Mouse (Mus musculus) midbrain, embryonic 14.5 days (tissue): ENCODE measurements around the gene Mpzl2. TPM values are rescaled to one million over a fixed set of nuclear protein-coding genes. Genes with fewer than 3 reads are reported as not detected.

Experiments used
- ATAC-seq: fragments of 200-750 bp; cut with Nextera tagmentation; 2 replicates; pipeline ENCODE4 v1.8.0; 2017; ENCODE audit warnings: moderate number of reproducible peaks, moderate library complexity; ENCODE audit not compliant: low FRiP score, low TSS enrichment
- DNase-seq: peaks from one replicate; pipeline ENCODE4 v3.0.0-alpha.2; 2015
- H3K27ac ChIP-seq: fragments of 300-500 bp; sonication (generic); replicated peaks from 2 replicates; pipeline ENCODE4 v1.5.1; 2014; ENCODE audit warnings: mild to moderate bottlenecking, low read depth, low read length, moderate library complexity
- H3K27me3 ChIP-seq: fragments of 300-500 bp; sonication (generic); 2 replicates; pipeline ENCODE4 v1.6.1; 2014; ENCODE audit warnings: low read length, control low read depth, mixed read lengths; ENCODE audit not compliant: control insufficient read depth, insufficient read depth
- H3K36me3 ChIP-seq: fragments of 300-500 bp; sonication (generic); 2 replicates; pipeline ENCODE4 v1.6.1; 2014; ENCODE audit warnings: low read length, control low read depth; ENCODE audit not compliant: control insufficient read depth, insufficient read depth
- H3K4me1 ChIP-seq: fragments of 300-500 bp; sonication (generic); 2 replicates; pipeline ENCODE4 v1.6.1; 2014; ENCODE audit warnings: mild to moderate bottlenecking, antibody characterized with exemption, low read length, control low read depth; ENCODE audit not compliant: control insufficient read depth, insufficient read depth
- H3K4me2 ChIP-seq: fragments of 300-500 bp; sonication (generic); 2 replicates; pipeline ENCODE4 v1.6.1; 2014; ENCODE audit warnings: mild to moderate bottlenecking, low read length, moderate library complexity
- H3K4me3 ChIP-seq: fragments of 300-500 bp; sonication (generic); replicated peaks from 2 replicates; pipeline ENCODE4 v1.5.1; 2014; ENCODE audit warnings: low read depth, low read length
- H3K9ac ChIP-seq: fragments of 300-500 bp; sonication (generic); replicated peaks from 2 replicates; pipeline ENCODE4 v1.6.1; 2014; ENCODE audit warnings: mild to moderate bottlenecking, low read length, moderate library complexity
- H3K9me3 ChIP-seq: fragments of 300-500 bp; sonication (generic); 2 replicates; pipeline ENCODE4 v1.6.1; 2016; ENCODE audit warnings: low read length, control low read depth, mixed read lengths; ENCODE audit not compliant: control insufficient read depth
- WGBS: fragments of 180-500 bp; shearing (Covaris S2); extraction: QIAGEN DNeasy Blood & Tissue Kit; methylation state at CpG from one replicate; pipeline ENCODE4 v1.1.7; 2014; 5-methylcytosine and 5-hydroxymethylcytosine counted together
- polyA plus RNA-seq: library from polyadenylated mRNA; unstranded; fragments of >200 nt; fragmentation: Nextera tagmentation; extraction: Ambion mirVana; gene quantifications from 2 replicates; pipeline ENCODE4 v1.2.1, GENCODE M21; 2014

Mpzl2 gene
- polyA plus RNA-seq, 1 experiment from 2014 or later = 0.20 TPM

GRCm38 (mm10) chr9:45041131-45041838 lies 1.7 kb downstream of the Mpzl2 start:
- H3K4me1 ChIP-seq = no peaks in the 10 kb centered on the region; the same call in 1 of the 2 replicates
- peak; percentile 30 for DNase-seq
- 35% methylated on average over 17 of the region's 17 CpGs for WGBS

DNA sequence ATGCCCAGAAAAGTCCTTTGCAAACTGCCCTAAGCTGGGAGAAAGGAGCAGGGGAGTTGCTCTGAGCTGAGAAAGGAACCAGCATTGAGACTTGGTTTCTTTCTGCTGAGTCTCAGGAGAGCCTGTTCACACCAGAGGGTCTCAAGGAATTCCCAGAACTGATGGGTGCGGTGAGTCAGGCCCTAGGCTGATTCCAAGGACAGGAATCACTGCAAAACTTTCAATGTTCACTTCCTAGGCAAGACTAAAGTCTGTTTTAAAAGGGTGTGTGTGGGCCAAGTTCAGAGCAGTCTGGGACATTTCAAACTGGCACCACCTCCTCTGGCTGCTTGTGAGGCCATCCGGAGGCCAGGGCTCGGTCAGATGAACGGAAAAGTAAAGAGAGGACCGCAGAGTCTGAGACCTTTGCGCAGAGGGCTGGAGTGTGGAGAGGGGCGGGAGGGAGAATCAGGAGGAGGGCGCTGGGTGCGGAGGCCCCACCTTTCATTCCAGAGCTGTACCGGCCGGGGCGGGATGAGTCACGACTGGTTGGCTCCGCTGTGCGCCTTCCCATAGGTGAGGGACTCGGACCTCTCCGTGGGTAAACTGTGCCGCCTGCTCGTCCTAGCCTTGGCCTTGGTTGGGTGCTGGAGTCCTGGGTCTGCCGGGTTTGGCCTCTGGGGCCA lies 2.6 kb downstream of the Mpzl2 start:
- no peaks in the 10 kb centered on the region; the same call in 1 of the 2 replicates for H3K4me1 ChIP-seq
- H3K27ac ChIP-seq = no peak overlapping the region
- peaks cover 47% of the 10 kb centered on the region for H3K27me3 ChIP-seq
- no peaks in the 10 kb centered on the region for H3K36me3 ChIP-seq
- H3K9me3 ChIP-seq = no peaks in the 10 kb centered on the region
- ATAC-seq = no peak
- WGBS = 4% methylated on average over 20 of the region's 20 CpGs
- no peak for DNase-seq
- no peak overlapping the region for H3K4me3 ChIP-seq
- H3K9ac ChIP-seq = no peak overlapping the region
- H3K4me2 ChIP-seq = no peak overlapping the region

More at GRCm38 (mm10) chr9:45041131-45041838, 1.7 kb downstream of the Mpzl2 start:
- peaks cover 47% of the 10 kb centered on the region for H3K27me3 ChIP-seq
- no peak for ATAC-seq
- H3K36me3 ChIP-seq = no peaks in the 10 kb centered on the region
- H3K4me2 ChIP-seq = no peak overlapping the region
- H3K4me3 ChIP-seq = no peak overlapping the region
- H3K9ac ChIP-seq = no peak overlapping the region
- H3K9me3 ChIP-seq = no peaks in the 10 kb centered on the region
- H3K27ac ChIP-seq = no peak overlapping the region

DNA sequence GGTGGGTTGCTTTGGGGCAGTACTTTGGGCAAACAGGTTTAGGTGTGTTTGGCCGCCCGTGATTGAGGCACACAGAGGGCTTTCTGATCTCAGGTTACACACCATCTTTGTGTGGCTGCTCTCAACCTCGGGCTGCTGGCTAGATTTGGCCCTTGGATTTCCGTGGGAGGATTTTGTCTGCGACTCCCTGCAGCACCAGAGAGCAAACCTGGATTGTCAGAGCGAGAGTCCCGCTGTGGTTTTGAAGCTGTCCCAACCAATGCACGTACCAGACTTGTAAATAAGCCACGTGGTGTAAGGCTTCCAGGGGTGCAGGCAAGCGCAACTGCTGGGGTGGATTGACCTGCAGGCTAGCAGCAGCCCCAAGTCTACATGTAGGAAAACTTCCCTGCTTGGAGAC lies 3.3 kb downstream of the Mpzl2 start:
- no peak overlapping the region for H3K4me2 ChIP-seq
- H3K27ac ChIP-seq = no peak overlapping the region
- H3K9me3 ChIP-seq = no peaks in the 10 kb centered on the region
- H3K9ac ChIP-seq = no peak overlapping the region
- H3K36me3 ChIP-seq = no peaks in the 10 kb centered on the region
- WGBS = 1% methylated on average over 10 of the region's 10 CpGs
- no peaks in the 10 kb centered on the region; the same call in 1 of the 2 replicates for H3K4me1 ChIP-seq
- no peak overlapping the region for H3K4me3 ChIP-seq
- DNase-seq (no peak), ATAC-seq (no peak)
- peaks cover 47% of the 10 kb centered on the region for H3K27me3 ChIP-seq

GRCm38 (mm10) chr9:45046973-45047372 lies 7.4 kb downstream of the Mpzl2 start:
- DNase-seq (no peak), ATAC-seq (no peak)
- Histone ChIP-seq H3K4me2 (no peak overlapping the region), H3K9ac (no peak overlapping the region), H3K27me3 (peaks cover 26% of the 10 kb centered on the region), H3K4me1 (no peaks in the 10 kb centered on the region), H3K4me3 (no peak overlapping the region), H3K27ac (no peak overlapping the region), H3K9me3 (no peaks in the 10 kb centered on the region), H3K36me3 (no peaks in the 10 kb centered on the region)
- WGBS = 91% methylated on average over 16 of the region's 16 CpGs

DNA sequence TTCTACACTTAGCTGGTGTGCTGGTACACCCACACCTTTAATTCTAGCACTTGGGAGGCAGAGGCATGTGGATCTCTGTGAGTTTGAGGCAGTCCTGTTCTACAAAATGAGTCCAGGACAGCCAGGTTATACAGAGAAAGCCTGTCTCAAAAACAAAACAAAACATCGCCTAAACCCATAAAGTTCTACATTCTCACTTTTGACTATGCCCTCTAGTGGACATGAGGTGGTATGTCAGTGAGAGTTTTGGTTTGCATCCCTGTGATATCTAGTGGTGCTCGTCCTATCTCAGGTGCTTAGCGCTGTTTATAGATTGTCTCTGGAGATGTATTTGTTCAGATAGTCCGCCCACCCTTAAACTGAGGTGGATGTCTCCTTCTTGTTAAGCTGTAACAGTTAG lies 8.9 kb downstream of the Mpzl2 start:
- no peak overlapping the region for H3K4me3 ChIP-seq
- H3K27me3 ChIP-seq = peaks cover 16% of the 10 kb centered on the region
- WGBS = 32% methylated on average over 4 of the region's 4 CpGs
- no peaks in the 10 kb centered on the region for H3K36me3 ChIP-seq
- no peak overlapping the region for H3K27ac ChIP-seq
- no peaks in the 10 kb centered on the region for H3K9me3 ChIP-seq
- ATAC-seq (no peak), DNase-seq (peak; percentile 75)
- H3K9ac ChIP-seq = no peak overlapping the region
- no peak overlapping the region for H3K4me2 ChIP-seq
- H3K4me1 ChIP-seq = no peaks in the 10 kb centered on the region

DNA sequence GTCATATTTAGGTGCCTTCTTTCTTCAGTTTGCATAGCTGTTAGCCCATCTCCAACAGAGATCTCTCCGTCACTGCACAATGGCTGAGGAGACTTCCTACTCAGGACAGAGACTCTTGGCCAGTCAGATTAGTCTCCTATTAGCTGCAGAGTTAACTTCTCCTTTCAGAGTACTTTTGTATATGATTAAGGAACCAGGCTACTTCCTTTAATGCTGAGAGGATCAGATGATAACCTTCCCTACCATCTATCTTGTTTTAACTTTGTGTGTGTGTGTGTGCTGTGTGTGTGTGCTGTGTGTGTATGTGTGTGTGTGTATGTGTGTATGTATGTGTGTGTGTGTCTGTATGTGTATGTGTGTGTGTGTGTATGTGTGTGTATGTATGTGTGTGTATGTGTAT lies 10.1 kb downstream of the Mpzl2 start:
- no peaks in the 10 kb centered on the region for H3K9me3 ChIP-seq
- H3K9ac ChIP-seq = no peak overlapping the region
- DNase-seq = no peak
- 86% methylated on average over 1 of the region's 1 CpGs for WGBS
- no peak for ATAC-seq
- H3K27me3 ChIP-seq = peaks cover 9% of the 10 kb centered on the region; the same call in 1 of the 2 replicates
- no peak overlapping the region for H3K27ac ChIP-seq
- peaks cover 5% of the 10 kb centered on the region; the same call in 1 of the 2 replicates for H3K4me1 ChIP-seq
- no peak overlapping the region for H3K4me2 ChIP-seq
- H3K4me3 ChIP-seq = no peak overlapping the region
- no peaks in the 10 kb centered on the region for H3K36me3 ChIP-seq

DNA sequence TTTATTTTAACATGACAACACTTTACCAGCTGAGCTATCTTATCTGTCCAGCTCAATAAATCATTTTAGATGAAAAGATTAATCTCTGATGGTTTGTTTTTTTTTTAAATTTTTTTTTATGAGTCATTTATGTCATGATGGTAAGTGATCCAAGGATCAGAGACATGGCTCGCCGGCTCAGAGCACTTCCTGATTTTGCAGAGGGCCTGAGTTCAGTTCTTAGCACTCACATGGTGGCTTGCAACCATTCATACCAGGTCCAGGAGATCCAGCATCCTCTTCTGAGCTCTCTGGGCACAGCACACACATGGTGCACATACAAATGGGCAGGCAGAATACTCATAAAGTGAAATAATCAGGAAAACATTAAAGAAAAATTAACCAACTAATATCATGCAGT lies 10.7 kb downstream of the Mpzl2 start:
- Histone ChIP-seq H3K4me1 (peaks cover 5% of the 10 kb centered on the region; the same call in 1 of the 2 replicates), H3K9ac (no peak overlapping the region), H3K27ac (no peak overlapping the region), H3K36me3 (no peaks in the 10 kb centered on the region), H3K9me3 (no peaks in the 10 kb centered on the region), H3K27me3 (peaks cover 8% of the 10 kb centered on the region; the same call in 1 of the 2 replicates), H3K4me2 (no peak overlapping the region), H3K4me3 (no peak overlapping the region)
- 85% methylated on average over 2 of the region's 2 CpGs for WGBS
- no peak for ATAC-seq
- no peak for DNase-seq

DNA sequence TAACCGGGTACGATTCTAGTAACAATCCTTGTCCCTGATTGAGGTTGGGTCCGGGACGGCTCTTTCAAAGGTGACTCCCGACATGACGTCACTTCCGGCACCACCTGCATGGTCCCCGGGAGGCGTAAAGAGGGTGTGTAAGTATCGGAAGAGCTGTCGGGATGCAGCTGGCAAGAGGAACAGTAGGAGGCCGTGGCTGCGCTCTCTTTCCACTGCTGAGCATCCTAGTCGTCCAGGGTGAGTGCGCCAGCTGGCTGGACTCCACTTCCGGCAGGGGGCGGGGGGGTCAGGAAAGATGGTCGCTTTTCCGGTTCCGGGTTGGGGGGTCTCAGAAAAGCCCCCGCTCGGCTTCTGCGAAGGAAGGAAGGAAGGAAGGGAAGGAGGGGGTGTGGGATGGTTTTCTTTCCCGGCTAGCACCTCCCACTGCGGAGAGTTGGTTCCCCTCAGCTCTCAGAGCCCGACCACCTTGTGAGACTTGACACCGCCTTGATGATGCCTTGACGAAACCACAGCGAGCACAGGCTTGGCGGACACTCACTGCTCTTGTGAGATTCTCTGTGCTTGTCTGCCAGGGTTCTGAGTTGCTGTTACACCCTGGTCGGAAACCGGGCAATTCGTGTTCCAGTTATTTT lies 15.6 kb downstream of the Mpzl2 start, which contains the start of gene Mpzl3:
Gene Mpzl3 (plus strand): TSS at position 105 of the 632 bp plus-strand sequence.
- H3K4me2 ChIP-seq = peak within 1 kb of the TSS; percentile 59
- peak within 1 kb of the TSS; percentile 99 for H3K27ac ChIP-seq
- peak within 1 kb of the TSS; percentile 59 for H3K9ac ChIP-seq
- H3K4me3 ChIP-seq = peak within 1 kb of the TSS; percentile 65
- no peaks in the 10 kb centered on the region for H3K9me3 ChIP-seq
- peak; percentile 97 for DNase-seq
- peaks cover 10% of the 10 kb centered on the region; the same call in 1 of the 2 replicates for H3K27me3 ChIP-seq
- no peaks in the 10 kb centered on the region for H3K36me3 ChIP-seq
- H3K4me1 ChIP-seq = peaks cover 5% of the 10 kb centered on the region; the same call in 1 of the 2 replicates
- WGBS = under 1% methylated on average over 33 of the region's 33 CpGs
- ATAC-seq = peak; percentile 98
